Mouse (Mus musculus): ENCODE data around the gene Asic5. TPM values are rescaled to one million over a fixed set of nuclear protein-coding genes. Genes with fewer than 3 reads are reported as not detected.

Gene Asic5
- total RNA-seq, 1 experiment: not detected

DNA sequence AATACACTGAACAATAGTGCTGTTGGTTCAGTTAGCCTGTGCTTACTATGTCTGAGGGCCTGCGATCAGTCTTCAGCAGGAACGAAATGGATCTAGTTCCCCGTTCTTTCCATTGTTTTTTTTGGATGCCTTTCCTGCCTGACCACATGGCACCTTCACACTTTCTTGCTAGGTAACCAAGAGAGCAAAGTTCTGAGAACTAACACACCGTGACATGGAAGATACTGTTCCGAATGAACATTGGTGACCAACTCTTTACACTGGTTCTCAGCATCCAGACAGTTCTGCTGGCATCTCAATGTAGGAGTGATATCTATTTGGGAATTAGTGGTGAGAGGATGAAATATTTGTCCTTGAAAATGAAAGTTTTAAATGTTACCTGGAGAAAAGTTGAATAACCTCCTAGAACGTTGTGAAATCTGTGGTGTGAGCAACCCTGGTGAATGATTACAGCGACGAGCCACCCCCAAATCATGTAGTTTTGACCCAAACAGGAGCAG is 40.4 kb downstream of the Asic5 start:
- H3K4me3 ChIP-seq (ENCODE audit: insufficient read depth in 1 of 2, low read depth in 1 of 2, low read length in 2 of 2, poor library complexity in 1 of 2, severe bottlenecking in 1 of 2): no peak overlapping the region
- no peaks in the 10 kb centered on the region for H3K36me3 ChIP-seq (ENCODE audit: control insufficient read depth, insufficient read depth, low read length, poor library complexity, severe bottlenecking)
- in situ Hi-C loops (cut with MboI; ENCODE audit: low sequenced_read_pairs in 2 of 2, unreplicated experiment in 2 of 2): no loop called here
- H3K27ac ChIP-seq (ENCODE audit: insufficient read depth, low read depth, low read length, poor library complexity, severe bottlenecking): no peak overlapping the region
- TF ChIP-seq HCFC1 (IDR thresholded peaks at IDR 0.05; ENCODE audit: borderline replicate concordance, insufficient read depth, low read length) (no peak), MAFK (IDR thresholded peaks at IDR 0.05; ENCODE audit: insufficient read depth, low read depth, low read length) (no peak), ZNF384 (IDR thresholded peaks at IDR 0.05; ENCODE audit: low read depth, low read length) (no peak), ZC3H11A (IDR thresholded peaks at IDR 0.05; ENCODE audit: borderline replicate concordance, low read depth, low read length) (no peak), CHD2 (IDR thresholded peaks at IDR 0.05; ENCODE audit: low read depth, low read length) (no peak)
- DNase-seq (ENCODE audit: low read depth, low spot score): no peak
- no peaks in the 10 kb centered on the region for H3K4me1 ChIP-seq (ENCODE audit: control insufficient read depth in 2 of 2, insufficient read depth in 2 of 2, low read length in 2 of 2, poor library complexity in 1 of 2)
- H3K9ac ChIP-seq (ENCODE audit: insufficient read depth, low read depth, low read length, poor library complexity, severe bottlenecking): no peak overlapping the region
- no peaks in the 10 kb centered on the region for H3K9me3 ChIP-seq (ENCODE audit: control insufficient read depth, insufficient read depth, low read depth, low read length)

- H3K4me3 ChIP-seq (ENCODE audit: insufficient read depth in 1 of 2, low read depth in 1 of 2, low read length in 2 of 2, poor library complexity in 1 of 2, severe bottlenecking in 1 of 2): no peak overlapping the region
- no peak for DNase-seq (ENCODE audit: low read depth, low spot score)
- H3K4me1 ChIP-seq (ENCODE audit: control insufficient read depth in 2 of 2, insufficient read depth in 2 of 2, low read length in 2 of 2, poor library complexity in 1 of 2): no peaks in the 10 kb centered on the region
- H3K36me3 ChIP-seq (ENCODE audit: control insufficient read depth, insufficient read depth, low read length, poor library complexity, severe bottlenecking): no peaks in the 10 kb centered on the region
- in situ Hi-C loops (cut with MboI; ENCODE audit: low sequenced_read_pairs in 2 of 2, unreplicated experiment in 2 of 2): no loop called here
- TF ChIP-seq ZC3H11A (IDR thresholded peaks at IDR 0.05; ENCODE audit: borderline replicate concordance, low read depth, low read length) (no peak), HCFC1 (IDR thresholded peaks at IDR 0.05; ENCODE audit: borderline replicate concordance, insufficient read depth, low read length) (no peak), CHD2 (IDR thresholded peaks at IDR 0.05; ENCODE audit: low read depth, low read length) (no peak), ZNF384 (IDR thresholded peaks at IDR 0.05; ENCODE audit: low read depth, low read length) (no peak), MAFK (IDR thresholded peaks at IDR 0.05; ENCODE audit: insufficient read depth, low read depth, low read length) (no peak)
- no peak overlapping the region for H3K27ac ChIP-seq (ENCODE audit: insufficient read depth, low read depth, low read length, poor library complexity, severe bottlenecking)
- no peaks in the 10 kb centered on the region for H3K9me3 ChIP-seq (ENCODE audit: control insufficient read depth, insufficient read depth, low read depth, low read length)
- H3K9ac ChIP-seq (ENCODE audit: insufficient read depth, low read depth, low read length, poor library complexity, severe bottlenecking): no peak overlapping the region
Observed at GRCm38 (mm10) chr3:82023065-82023464, 41.0 kb downstream of the Asic5 start.

DNA sequence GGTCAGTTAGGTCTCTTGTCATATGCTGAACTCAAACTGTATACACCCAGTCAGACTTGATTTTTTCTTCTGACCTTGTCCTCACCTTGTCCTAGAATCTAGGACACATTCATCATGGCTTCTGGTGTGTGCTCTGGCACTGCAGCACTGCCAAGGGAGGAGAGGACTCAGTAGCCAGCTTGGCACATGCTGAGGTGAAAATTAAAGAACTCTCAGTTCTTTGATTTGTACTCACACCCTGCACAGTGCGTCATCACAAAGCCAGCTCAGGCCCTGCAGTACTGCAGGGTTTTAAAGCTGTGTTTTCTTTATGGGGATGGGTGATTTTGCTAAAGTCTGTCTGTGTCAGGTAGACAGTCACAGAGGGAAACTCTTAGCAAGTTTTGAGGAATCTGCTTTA is 45.2 kb downstream of the Asic5 start:
- in situ Hi-C loops (cut with MboI; ENCODE audit: low sequenced_read_pairs in 2 of 2, unreplicated experiment in 2 of 2): no loop called here
- no peaks in the 10 kb centered on the region for H3K9me3 ChIP-seq (ENCODE audit: control insufficient read depth, insufficient read depth, low read depth, low read length)
- no peak overlapping the region for H3K27ac ChIP-seq (ENCODE audit: insufficient read depth, low read depth, low read length, poor library complexity, severe bottlenecking)
- no peak overlapping the region for H3K9ac ChIP-seq (ENCODE audit: insufficient read depth, low read depth, low read length, poor library complexity, severe bottlenecking)
- TF ChIP-seq CHD2 (IDR thresholded peaks at IDR 0.05; ENCODE audit: low read depth, low read length) (no peak), MAFK (IDR thresholded peaks at IDR 0.05; ENCODE audit: insufficient read depth, low read depth, low read length) (no peak), HCFC1 (IDR thresholded peaks at IDR 0.05; ENCODE audit: borderline replicate concordance, insufficient read depth, low read length) (no peak), ZC3H11A (IDR thresholded peaks at IDR 0.05; ENCODE audit: borderline replicate concordance, low read depth, low read length) (no peak), ZNF384 (IDR thresholded peaks at IDR 0.05; ENCODE audit: low read depth, low read length) (no peak)
- H3K4me1 ChIP-seq (ENCODE audit: control insufficient read depth in 2 of 2, insufficient read depth in 2 of 2, low read length in 2 of 2, poor library complexity in 1 of 2): no peaks in the 10 kb centered on the region
- H3K4me3 ChIP-seq (ENCODE audit: insufficient read depth in 1 of 2, low read depth in 1 of 2, low read length in 2 of 2, poor library complexity in 1 of 2, severe bottlenecking in 1 of 2): no peak overlapping the region
- no peaks in the 10 kb centered on the region for H3K36me3 ChIP-seq (ENCODE audit: control insufficient read depth, insufficient read depth, low read length, poor library complexity, severe bottlenecking)
- DNase-seq (ENCODE audit: low read depth, low spot score): no peak

DNA sequence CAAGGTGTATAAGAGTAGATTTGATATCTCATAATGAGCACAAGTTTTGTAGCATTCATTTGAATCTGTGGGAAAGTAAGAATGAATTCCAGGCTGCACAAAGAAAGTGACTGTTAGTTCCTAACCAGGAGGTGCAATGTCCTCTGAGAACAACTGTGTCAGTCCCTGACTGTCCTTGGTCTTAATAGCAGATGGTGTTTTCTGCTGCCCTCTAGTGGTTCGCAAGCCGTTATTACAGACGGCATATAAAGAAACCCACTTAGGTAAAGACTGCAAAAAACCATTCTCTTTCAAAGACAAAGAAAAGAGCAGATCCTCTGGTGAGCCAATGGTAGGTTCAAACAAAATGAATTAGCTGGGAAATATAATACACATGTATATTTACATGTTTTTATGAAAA is 47.1 kb downstream of the Asic5 start:
- H3K9ac ChIP-seq (ENCODE audit: insufficient read depth, low read depth, low read length, poor library complexity, severe bottlenecking): no peak overlapping the region
- DNase-seq (ENCODE audit: low read depth, low spot score): peak; percentile 30

More for the DNA sequence above, 47.1 kb downstream of the Asic5 start:
- no peak overlapping the region for H3K27ac ChIP-seq (ENCODE audit: insufficient read depth, low read depth, low read length, poor library complexity, severe bottlenecking)
- H3K9me3 ChIP-seq (ENCODE audit: control insufficient read depth, insufficient read depth, low read depth, low read length): no peaks in the 10 kb centered on the region
- no peak overlapping the region for H3K4me3 ChIP-seq (ENCODE audit: insufficient read depth in 1 of 2, low read depth in 1 of 2, low read length in 2 of 2, poor library complexity in 1 of 2, severe bottlenecking in 1 of 2)
- H3K36me3 ChIP-seq (ENCODE audit: control insufficient read depth, insufficient read depth, low read length, poor library complexity, severe bottlenecking): no peaks in the 10 kb centered on the region
- in situ Hi-C loops (cut with MboI; ENCODE audit: low sequenced_read_pairs in 2 of 2, unreplicated experiment in 2 of 2): no loop called here
- TF ChIP-seq CHD2 (IDR thresholded peaks at IDR 0.05; ENCODE audit: low read depth, low read length) (no peak), MAFK (IDR thresholded peaks at IDR 0.05; ENCODE audit: insufficient read depth, low read depth, low read length) (no peak)
- H3K4me1 ChIP-seq (ENCODE audit: control insufficient read depth in 2 of 2, insufficient read depth in 2 of 2, low read length in 2 of 2, poor library complexity in 1 of 2): no peaks in the 10 kb centered on the region

Data from ES-E14 (cell line).